Comparison of ENCODE assay signal across 25 mouse cellular contexts in genomic region chr4:120127333-120127732, GRCm38 (mm10). TPM values are rescaled to one million over a fixed set of nuclear protein-coding genes. Genes with fewer than 3 reads are reported as not detected.
DNase-seq lines count a peak whose midpoint lies in the region; ATAC-seq and TF ChIP-seq lines count a peak whose summit lies in the region.
"Had no signal": no experiment of that assay in that cellular context is flagged by ENCODE, and none has a peak within 500 bp of the region (broad histone marks: within the 10 kb centered on the region; RNA-seq: fewer than 3 reads in every experiment).

No protein-coding gene starts in this region.

- H3K36me3 ChIP-seq in heart, embryonic 13.5 days: no peaks in the 10 kb centered on the region
- H3K36me3 ChIP-seq in heart, embryonic 16.5 days (ENCODE audit: control insufficient read depth, insufficient read depth): no peaks in the 10 kb centered on the region
- no peaks in the 10 kb centered on the region; the same call in 1 of the 2 replicates for H3K36me3 ChIP-seq in splenic B cell, adult 2 months (ENCODE audit: control insufficient read depth, insufficient read depth, low read length, poor library complexity, severe bottlenecking)
- H3K36me3 ChIP-seq: forebrain, embryonic 10.5 days; heart, embryonic 10.5 days; hindbrain, embryonic 10.5 days; hindbrain, embryonic 15.5 days had no signal

- WGBS in heart, embryonic 13.5 days: 77% methylated on average over 3 of the region's 3 CpGs
- 83% methylated on average over 3 of the region's 3 CpGs for WGBS in heart, embryonic 16.5 days

- no peak overlapping the region for H3K4me3 ChIP-seq in heart, embryonic 13.5 days
- no peak overlapping the region for H3K4me3 ChIP-seq in heart, embryonic 16.5 days (ENCODE audit: low read length)
- no peak overlapping the region for H3K4me3 ChIP-seq in layer of hippocampus, adult 2 months
- H3K4me3 ChIP-seq: forebrain, embryonic 10.5 days; forebrain, embryonic 13.5 days; heart, embryonic 10.5 days; hindbrain, embryonic 10.5 days; hindbrain, embryonic 15.5 days had no signal

- peaks cover 49% of the 10 kb centered on the region for H3K4me1 ChIP-seq in heart, embryonic 13.5 days
- peaks cover 40% of the 10 kb centered on the region for H3K4me1 ChIP-seq in heart, embryonic 16.5 days (ENCODE audit: control insufficient read depth, insufficient read depth, low read length)
- H3K4me1 ChIP-seq: hindbrain, embryonic 15.5 days had no signal

- H3K9me3 ChIP-seq in heart, embryonic 13.5 days: no peaks in the 10 kb centered on the region
- H3K9me3 ChIP-seq in heart, embryonic 16.5 days (replicated peaks; ENCODE audit: control insufficient read depth, low read length): no peaks in the 10 kb centered on the region
- H3K9me3 ChIP-seq: forebrain, embryonic 10.5 days; forebrain, embryonic 13.5 days; heart, embryonic 10.5 days; hindbrain, embryonic 10.5 days; hindbrain, embryonic 15.5 days had no signal

- DNase-seq in heart, postnatal 25 days (ENCODE audit: low spot score): no peak
- DNase-seq in heart, adult 18-20 months: no peak
- no peak for DNase-seq in layer of hippocampus, adult 2 months (ENCODE audit: low spot score in 2 of 2)
- DNase-seq in layer of hippocampus, adult 9-11 months: no peak
- peak; percentile 25 for DNase-seq in splenic B cell, adult 2 months (ENCODE audit: low read depth, low spot score)
- no peak for DNase-seq in thymus, postnatal 25 days
- DNase-seq: cerebellum, adult 18-20 months; cerebellum, adult 9-10 months had no signal

- 0 out of 2 replicates have a peak overlapping the region, but pooled peaks have one; percentile 2 for H3K27ac ChIP-seq in heart, embryonic 13.5 days (replicated peaks)
- H3K27ac ChIP-seq in heart, embryonic 16.5 days (ENCODE audit: low read length): no peak overlapping the region
- H3K27ac ChIP-seq in layer of hippocampus, adult 2 months: 0 out of 2 replicates have a peak overlapping the region, but pooled peaks have one; percentile 14
- H3K27ac ChIP-seq: forebrain, embryonic 13.5 days; hindbrain, embryonic 10.5 days; hindbrain, embryonic 15.5 days had no signal

- no peak for TF ChIP-seq CTCF in layer of hippocampus, adult 2 months (conservative IDR thresholded peaks at IDR 0.05)

- peaks cover 12% of the 10 kb centered on the region; the same call in 1 of the 2 replicates for H3K27me3 ChIP-seq in heart, embryonic 13.5 days (replicated peaks)
- no peaks in the 10 kb centered on the region; the same call in 1 of the 2 replicates for H3K27me3 ChIP-seq in heart, embryonic 16.5 days (ENCODE audit: control insufficient read depth, insufficient read depth, low read length)
- H3K27me3 ChIP-seq in splenic B cell, adult 2 months (ENCODE audit: control insufficient read depth, insufficient read depth, low read length, poor library complexity, severe bottlenecking): no peaks in the 10 kb centered on the region
- H3K27me3 ChIP-seq: forebrain, embryonic 13.5 days; hindbrain, embryonic 15.5 days; Patski had no signal

- ATAC-seq in heart, embryonic 13.5 days (ENCODE audit: extremely low read depth, insufficient number of reproducible peaks, low FRiP score, low TSS enrichment): no peak
- no peak for ATAC-seq in heart, embryonic 16.5 days (replicated peaks; ENCODE audit: extremely low read depth, insufficient read depth, low FRiP score)
- ATAC-seq: CD4-positive, CD25-positive, alpha-beta regulatory T cell, adult 4 months; forebrain, embryonic 13.5 days; intestine, postnatal 0 days had no signal

- no peak overlapping the region for H3K9ac ChIP-seq in heart, embryonic 13.5 days
- H3K9ac ChIP-seq in heart, embryonic 16.5 days (ENCODE audit: low read length): peak overlapping the region; percentile 35; the same call in 1 of the 2 replicates
- H3K9ac ChIP-seq: forebrain, embryonic 13.5 days; hindbrain, embryonic 15.5 days had no signal

- H3K4me2 ChIP-seq in heart, embryonic 13.5 days: no peak overlapping the region
- H3K4me2 ChIP-seq in heart, embryonic 16.5 days (ENCODE audit: low read depth, low read length): no peak overlapping the region
- H3K4me2 ChIP-seq: forebrain, embryonic 13.5 days; hindbrain, embryonic 15.5 days had no signal

- intact Hi-C loops in heart, postnatal 25 days (cut with DNase I): loop anchor here (5.0 kb wide), 2 partner anchors 205 to 495 kb away; no protein-coding TSS in a partner anchor

RNA-seq across cellular contexts. Expression of gene Edn2, which starts 33.7 kb away (rescaled TPM):
- 0.62 and 0.96 TPM in 2 replicates for polyA plus RNA-seq in heart, embryonic 13.5 days (2015; fragmentation: Nextera tagmentation; extraction: Ambion mirVana)
- not detected for total RNA-seq in heart, postnatal 25 days (2021)
- 0.42 and 0.47 TPM in 2 replicates for polyA plus RNA-seq in heart, embryonic 16.5 days (2015; fragmentation: Nextera tagmentation; extraction: Ambion mirVana)
- not detected for total RNA-seq in heart, adult 18-20 months (2021)
- total RNA-seq in layer of hippocampus, adult 2 months (2021): not detected
- total RNA-seq: adrenal gland, postnatal 10 days; adrenal gland, postnatal 36 days; gastrocnemius, postnatal 10 days; gastrocnemius, postnatal 36 days; heart, postnatal 36 days had no signal
- polyA plus RNA-seq: C2C12; CD4-positive, CD25-positive, alpha-beta regulatory T cell, adult 4 months; forebrain, embryonic 10.5 days; kidney, adult 2 months; Patski had no signal
